Mouse (Mus musculus) ovary, postnatal 14 days (tissue): ENCODE measurements around the gene Ooep.
A peak's percentile ranks its signal among the peaks of the same experiment; 100 is the strongest.
"Not testable (repeated sequence)": the region's sequence is repeated elsewhere in the genome, so short reads cannot be mapped to it uniquely, and the experiment has no call there.

Source experiments
- DNase-seq: peaks from one replicate; pipeline ENCODE4 v3.0.0; 2022; ENCODE audit warnings: low spot score

Ooep gene

GRCm38 (mm10) chr9:78365850-78366544 lies 12.5 kb downstream of the Ooep start:
- no peak for DNase-seq

GRCm38 (mm10) chr9:78364701-78365100 lies 13.8 kb downstream of the Ooep start:
- no peak for DNase-seq

- no peak for DNase-seq
These were observed 15.2 kb downstream of the Ooep start for GRCm38 (mm10) chr9:78363374-78363773.

GRCm38 (mm10) chr9:78360484-78360872 lies 18.0 kb downstream of the Ooep start:
- DNase-seq, result no peak

GRCm38 (mm10) chr9:78359750-78360483 lies 18.6 kb downstream of the Ooep start:
- no peak for DNase-seq

- DNase-seq, result peak; percentile 48
These were observed 20.5 kb downstream of the Ooep start for GRCm38 (mm10) chr9:78358053-78358452.

GRCm38 (mm10) chr9:78355611-78356010 lies 22.9 kb downstream of the Ooep start, which contains the start of gene Gsta2:
Gsta2 (minus strand) TSS chr9:78355788.
- no peak for DNase-seq

GRCm38 (mm10) chr9:78354665-78355578 lies 23.6 kb downstream of the Ooep start:
- DNase-seq, result no peak

- DNase-seq, result no peak
These were observed 26.9 kb downstream of the Ooep start for GRCm38 (mm10) chr9:78351504-78352220.

GRCm38 (mm10) chr9:78350007-78350406 lies 28.5 kb downstream of the Ooep start:
- DNase-seq, result not testable (repeated sequence)

GRCm38 (mm10) chr9:78349141-78349540 lies 29.4 kb downstream of the Ooep start:
- DNase-seq, result not testable (repeated sequence)

GRCm38 (mm10) chr9:78348206-78349004 lies 30.1 kb downstream of the Ooep start:
- not testable (repeated sequence) for DNase-seq

- no peak for DNase-seq
These were observed 31.5 kb downstream of the Ooep start for GRCm38 (mm10) chr9:78347004-78347403.

- DNase-seq, result not testable (repeated sequence)
These were observed 33.3 kb downstream of the Ooep start for GRCm38 (mm10) chr9:78345235-78345634.

GRCm38 (mm10) chr9:78343055-78343454 lies 35.5 kb downstream of the Ooep start:
- DNase-seq, result not testable (repeated sequence)

- not testable (repeated sequence) for DNase-seq
These were observed 36.0 kb downstream of the Ooep start for GRCm38 (mm10) chr9:78342494-78342893.

GRCm38 (mm10) chr9:78340324-78340723 lies 38.2 kb downstream of the Ooep start:
- DNase-seq, result peak; percentile 25

GRCm38 (mm10) chr9:78337050-78337449 lies 41.5 kb downstream of the Ooep start:
- not testable (repeated sequence) for DNase-seq

GRCm38 (mm10) chr9:78327289-78327688 lies 51.2 kb downstream of the Ooep start, which contains the start of gene Omt2b:
Omt2b (plus strand) TSS chr9:78327589.
- DNase-seq, result not testable (repeated sequence)
